Mouse (Mus musculus): Measurements from ENCODE around the gene Fbxl22.

Gene Fbxl22

DNA sequence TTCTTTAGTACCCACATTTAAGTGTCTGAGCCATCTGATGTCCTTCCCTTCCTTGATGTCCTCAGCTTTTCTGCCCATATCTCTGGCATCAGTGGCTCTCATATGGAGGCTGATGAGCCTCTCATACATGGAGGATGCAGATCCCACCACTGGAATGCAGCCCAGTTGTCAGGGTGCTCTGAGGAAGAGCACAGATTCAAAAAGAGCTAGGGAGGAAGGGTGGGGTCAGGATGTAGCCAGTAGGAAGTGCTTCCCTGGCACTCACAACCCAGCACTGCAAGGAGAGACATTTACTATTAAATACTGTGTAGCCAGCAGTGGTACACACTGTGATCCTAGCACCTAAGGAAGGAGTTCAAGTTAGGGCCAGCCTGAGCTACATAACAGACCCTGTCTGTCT is 8.0 kb downstream of the Fbxl22 start:
- no peak for DNase-seq

DNA sequence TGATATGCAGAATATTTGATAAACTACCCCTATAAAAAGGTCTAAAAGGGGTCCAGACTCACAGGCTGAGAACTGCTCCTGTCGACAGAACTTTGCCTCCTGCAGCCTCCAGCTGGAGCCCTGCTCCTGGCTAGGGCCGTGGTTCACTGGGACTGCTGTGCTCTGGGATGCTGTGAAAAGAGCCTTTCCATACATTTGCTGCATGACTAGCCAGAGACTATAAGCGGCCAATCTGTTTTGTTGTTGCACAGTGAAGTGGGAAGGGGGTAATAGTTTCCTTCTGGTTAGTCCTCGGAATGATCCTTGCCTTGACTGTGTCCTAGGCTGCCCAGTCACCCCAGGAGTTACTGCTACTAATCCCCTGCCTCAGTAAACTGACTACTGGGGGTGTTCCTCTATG is 8.4 kb downstream of the Fbxl22 start:
- no peak for DNase-seq

DNA sequence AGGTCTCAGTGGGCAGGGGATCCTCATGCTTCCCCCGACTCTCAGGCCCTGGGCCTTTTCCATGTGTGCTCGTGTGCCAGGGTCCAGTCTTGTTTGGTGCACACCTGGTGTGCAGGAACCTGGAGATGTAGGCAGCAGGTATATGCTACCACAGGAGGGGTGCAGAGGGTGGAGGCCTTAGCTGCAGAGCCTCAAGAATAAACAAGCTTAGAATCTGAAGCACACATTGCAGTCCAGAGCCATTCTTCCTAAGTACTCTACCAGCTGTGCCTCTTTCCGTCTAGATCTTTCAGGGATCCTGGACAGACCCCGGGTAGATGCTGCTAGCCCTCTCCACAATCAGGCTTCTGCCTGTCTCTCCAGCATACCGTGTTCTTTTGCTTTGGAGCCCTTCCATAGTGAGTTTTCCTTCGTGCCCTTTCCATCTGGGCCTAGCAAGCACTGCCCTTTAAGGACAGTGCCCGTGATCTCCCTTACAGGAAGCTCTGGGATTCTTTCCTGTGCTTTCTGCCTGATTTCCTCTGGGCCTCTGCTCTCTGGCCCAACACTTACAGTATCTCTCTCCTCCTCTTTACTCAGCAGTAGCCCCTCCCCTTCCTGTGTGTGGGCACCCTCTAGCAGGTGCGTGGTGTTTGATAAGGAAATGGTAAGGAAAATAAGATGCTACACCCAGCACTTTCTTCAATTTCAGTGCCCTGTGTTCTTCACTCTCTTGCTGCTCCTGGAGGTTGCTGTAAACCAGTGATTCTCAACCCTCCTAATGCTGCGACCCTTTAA is 9.1 kb downstream of the Fbxl22 start:
- no peak for DNase-seq

DNA sequence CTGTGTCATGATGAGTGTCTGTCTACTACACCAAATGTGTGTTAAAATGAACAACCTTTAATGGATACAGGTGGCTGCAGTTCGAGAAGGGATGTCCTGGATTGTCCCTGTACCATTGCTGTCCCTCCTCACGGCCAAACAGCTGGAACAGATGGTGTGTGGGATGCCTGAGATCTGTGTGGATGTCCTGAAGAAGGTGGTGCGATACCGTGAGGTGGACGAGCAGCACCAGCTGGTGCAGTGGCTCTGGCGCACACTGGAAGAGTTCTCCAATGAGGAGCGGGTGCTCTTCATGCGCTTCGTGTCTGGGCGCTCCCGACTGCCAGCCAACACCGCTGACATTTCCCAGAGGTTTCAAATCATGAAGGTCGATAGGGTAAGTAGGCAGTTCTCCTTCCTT is 9.9 kb downstream of the Fbxl22 start:
- no peak for DNase-seq

DNA sequence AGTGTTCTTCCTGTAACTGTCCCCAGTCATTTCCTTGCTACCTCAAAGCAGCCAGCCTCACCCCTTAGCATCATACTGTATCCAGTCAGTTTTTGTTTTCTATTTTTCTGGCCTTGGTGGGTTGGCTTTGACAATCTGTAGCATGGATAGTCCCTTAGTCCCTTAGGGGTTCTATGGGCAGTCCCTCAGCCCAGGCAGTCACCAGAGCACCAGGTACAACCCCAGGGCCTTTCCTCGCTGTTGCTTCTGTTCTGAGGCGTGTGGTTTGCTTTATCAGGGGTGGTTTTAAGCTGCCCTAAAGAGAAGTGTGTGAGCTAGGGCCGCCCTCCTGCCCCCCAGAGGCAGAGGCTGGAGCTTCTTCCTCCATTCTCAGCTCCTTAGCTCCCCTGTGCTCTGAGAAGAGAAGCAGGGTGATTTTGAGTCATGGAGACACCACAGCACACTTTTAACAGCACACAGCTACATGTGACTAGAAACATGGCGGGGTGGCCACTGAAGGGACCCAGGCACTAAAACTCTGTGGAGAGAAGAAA is 10.4 kb downstream of the Fbxl22 start:
- no peak for DNase-seq

DNA sequence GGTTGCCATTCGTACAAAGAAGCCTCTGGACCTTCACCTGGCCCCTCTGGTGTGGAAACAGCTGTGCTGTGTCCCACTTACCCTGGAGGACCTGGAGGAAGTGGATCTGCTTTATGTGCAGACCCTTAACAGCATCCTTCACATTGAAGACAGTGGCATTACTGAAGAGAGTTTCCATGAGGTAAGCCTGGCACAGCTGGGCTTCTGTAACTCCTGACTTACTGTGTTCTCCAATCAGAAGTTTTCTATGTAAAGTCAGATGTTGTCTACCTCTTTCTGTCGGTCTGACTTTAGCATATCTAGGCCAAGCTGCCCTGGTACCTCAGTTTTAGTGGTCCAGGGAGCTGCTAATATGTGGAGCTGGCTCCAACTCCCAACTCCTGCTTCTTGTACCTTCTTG is 13.1 kb downstream of the Fbxl22 start:
- DNase-seq: no peak

DNA sequence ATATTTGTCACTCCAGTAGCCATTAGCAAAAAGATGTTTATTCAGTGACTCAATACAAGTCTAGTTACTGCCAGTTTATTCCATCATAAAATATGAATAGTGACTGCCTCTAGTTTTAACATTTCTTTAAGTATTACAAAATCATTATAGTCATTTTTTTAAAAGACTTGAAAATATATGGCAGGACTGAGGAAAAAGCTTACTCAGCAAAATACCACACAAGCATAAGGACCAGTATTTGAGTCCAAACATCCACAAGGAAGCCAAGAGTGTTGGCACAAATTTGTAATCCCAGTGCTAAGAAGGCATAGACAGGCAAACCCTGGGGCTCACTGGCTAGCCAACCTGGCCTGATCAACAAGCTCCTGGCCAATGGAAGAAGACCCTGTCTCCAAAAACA is 20.4 kb downstream of the Fbxl22 start:
- DNase-seq: no peak

DNA sequence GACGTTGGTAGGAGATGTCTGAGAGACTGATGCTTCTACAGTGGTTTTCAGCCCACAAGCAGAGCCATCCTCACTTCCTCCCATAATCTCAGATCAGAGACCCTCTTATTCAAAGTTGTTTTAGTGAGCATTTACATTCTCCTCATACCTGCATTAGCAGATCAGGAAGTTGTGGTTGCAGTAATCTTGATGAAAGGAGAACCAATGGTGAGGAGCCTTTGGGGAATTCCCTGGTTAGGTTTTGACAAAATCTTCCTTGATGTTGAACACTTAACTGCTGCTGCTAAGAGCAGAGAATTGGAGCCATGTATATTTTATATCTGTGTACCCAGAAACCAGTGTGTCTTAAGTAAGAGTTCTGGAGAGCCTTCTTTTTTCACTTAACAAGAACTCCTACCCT is 22.0 kb downstream of the Fbxl22 start:
- DNase-seq: no peak

DNA sequence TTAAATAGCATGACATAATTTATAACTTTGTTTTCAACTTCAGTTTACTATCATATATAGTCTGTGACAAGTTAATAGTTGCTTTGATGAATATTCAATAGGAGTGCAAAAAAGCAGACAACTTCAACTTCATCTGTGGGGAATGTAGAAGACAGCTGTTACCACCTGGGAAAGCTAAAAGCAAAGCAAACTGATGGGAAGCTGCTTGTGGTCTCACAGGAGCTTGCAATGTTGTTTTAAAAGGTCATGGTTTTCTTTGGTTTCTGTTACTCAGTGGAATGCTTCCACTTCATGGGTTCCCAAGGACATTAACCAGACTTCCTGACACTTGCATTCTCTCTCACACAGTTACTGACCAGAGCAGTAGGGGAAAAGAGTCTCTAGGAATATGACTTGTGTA is 25.6 kb downstream of the Fbxl22 start:
- no peak for DNase-seq

DNA sequence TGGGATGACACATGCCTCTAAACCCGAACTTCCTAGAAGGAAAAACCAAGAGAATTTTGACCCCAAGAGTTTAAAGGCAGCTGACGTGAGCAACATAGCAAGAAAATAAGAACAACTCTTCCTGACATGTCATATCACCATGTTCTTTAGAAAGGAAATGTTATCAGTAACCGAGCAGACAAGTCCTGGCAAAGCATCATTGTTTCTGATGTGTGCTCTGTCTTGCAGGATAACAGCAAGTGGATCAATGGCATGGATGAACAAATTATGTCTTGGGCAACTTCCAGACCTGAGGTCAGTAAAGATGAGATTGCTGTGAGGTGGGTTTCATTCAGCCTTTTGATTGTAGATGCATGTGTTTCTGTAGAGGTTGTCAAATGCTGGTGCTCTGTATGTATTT is 31.0 kb downstream of the Fbxl22 start:
- DNase-seq: no peak

DNA sequence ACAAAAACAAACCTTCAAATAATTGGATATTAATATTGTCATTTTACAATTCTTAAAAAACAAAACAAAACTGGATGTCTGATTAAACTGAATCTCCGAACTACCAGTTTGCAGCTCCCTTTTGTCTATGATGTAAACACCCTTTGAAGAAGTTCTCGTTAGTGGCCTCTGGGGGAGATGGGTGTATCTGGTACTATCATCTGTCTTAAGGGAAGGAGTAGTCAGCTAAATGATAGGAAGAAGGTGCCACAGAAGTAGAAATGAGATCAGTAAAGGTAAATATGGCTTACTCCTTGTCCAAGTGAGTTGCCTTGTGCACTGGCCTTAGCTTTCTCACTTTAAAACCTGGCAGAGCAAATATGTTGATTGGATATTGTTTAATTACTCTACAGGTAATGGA is 36.6 kb downstream of the Fbxl22 start:
- DNase-seq: no peak

DNA sequence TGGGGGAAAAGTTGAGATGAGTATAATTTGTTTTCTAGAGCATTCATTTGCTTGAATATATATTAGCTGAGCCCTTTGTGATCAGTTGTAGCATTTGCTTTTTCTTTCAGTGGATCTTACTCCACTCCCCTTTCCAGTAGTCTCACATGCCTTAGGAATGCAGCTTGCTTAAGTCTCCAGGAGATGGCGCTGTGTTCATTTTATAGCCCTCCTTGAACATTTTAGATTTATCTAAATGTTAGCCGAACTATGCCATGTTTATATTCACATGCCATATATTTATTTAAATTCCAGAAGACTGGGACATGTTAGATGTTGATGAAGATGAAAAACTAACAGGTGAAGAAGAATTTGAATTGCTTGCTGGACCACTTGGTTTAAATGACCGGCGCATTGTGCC is 49.3 kb downstream of the Fbxl22 start:
- peak; percentile 45 to 48 for DNase-seq
